Mouse (Mus musculus): ENCODE results near the gene Tdrd9. TPM values are rescaled to one million over a fixed set of nuclear protein-coding genes. Genes with fewer than 3 reads are reported as not detected.
A peak's percentile ranks its signal among the peaks of the same experiment; 100 is the strongest.

Gene Tdrd9
- polyA plus RNA-seq, 1 experiment from 2014 or later = 0.18 TPM

GRCm38 (mm10) chr12:111986756-111987155, 15.4 kb downstream of the Tdrd9 start:
- DNase-seq (no peak), ATAC-seq (ENCODE audit: insufficient read depth) (no peak)
- H3K4me2 ChIP-seq = no peak overlapping the region
- H3K27ac ChIP-seq (ENCODE audit: low read depth) = no peak overlapping the region
- H3K4me3 ChIP-seq (ENCODE audit: low read depth, low read length) = no peak overlapping the region
- H3K9me3 ChIP-seq (ENCODE audit: low read depth, low read length) = no peaks in the 10 kb centered on the region
- H3K4me1 ChIP-seq (ENCODE audit: insufficient read depth) = no peaks in the 10 kb centered on the region
- 34% methylated on average over 9 of the region's 9 CpGs for WGBS
- no peak overlapping the region for H3K9ac ChIP-seq
- no peaks in the 10 kb centered on the region for H3K27me3 ChIP-seq (ENCODE audit: insufficient read depth, low read length)
- H3K36me3 ChIP-seq (ENCODE audit: insufficient read depth) = no peaks in the 10 kb centered on the region
- TF ChIP-seq CTCF (IDR thresholded peaks at IDR 0.05; ENCODE audit: low read depth) = no peak

GRCm38 (mm10) chr12:111992626-111993025, 21.3 kb downstream of the Tdrd9 start:
- no peak overlapping the region for H3K4me3 ChIP-seq (ENCODE audit: low read depth, low read length)
- H3K4me2 ChIP-seq = no peak overlapping the region
- WGBS = 84% methylated on average over 5 of the region's 5 CpGs
- DNase-seq = no peak
- H3K36me3 ChIP-seq (ENCODE audit: insufficient read depth) = no peaks in the 10 kb centered on the region
- H3K27ac ChIP-seq (ENCODE audit: low read depth) = no peak overlapping the region
- no peaks in the 10 kb centered on the region for H3K27me3 ChIP-seq (ENCODE audit: insufficient read depth, low read length)
- no peaks in the 10 kb centered on the region for H3K4me1 ChIP-seq (ENCODE audit: insufficient read depth)
- ATAC-seq (ENCODE audit: insufficient read depth) = no peak
- H3K9me3 ChIP-seq (ENCODE audit: low read depth, low read length) = no peaks in the 10 kb centered on the region
- TF ChIP-seq CTCF (IDR thresholded peaks at IDR 0.05; ENCODE audit: low read depth) = no peak
- no peak overlapping the region for H3K9ac ChIP-seq

GRCm38 (mm10) chr12:111995161-111995560, 23.8 kb downstream of the Tdrd9 start:
- Histone ChIP-seq H3K4me2 (no peak overlapping the region), H3K9ac (no peak overlapping the region), H3K27me3 (ENCODE audit: insufficient read depth, low read length) (no peaks in the 10 kb centered on the region), H3K9me3 (ENCODE audit: low read depth, low read length) (no peaks in the 10 kb centered on the region), H3K4me1 (ENCODE audit: insufficient read depth) (no peaks in the 10 kb centered on the region), H3K36me3 (ENCODE audit: insufficient read depth) (no peaks in the 10 kb centered on the region), H3K27ac (ENCODE audit: low read depth) (no peak overlapping the region), H3K4me3 (ENCODE audit: low read depth, low read length) (no peak overlapping the region)
- ATAC-seq (ENCODE audit: insufficient read depth) (no peak), DNase-seq (no peak)
- TF ChIP-seq CTCF (IDR thresholded peaks at IDR 0.05; ENCODE audit: low read depth) = no peak
- 86% methylated on average over 2 of the region's 2 CpGs for WGBS

- no peak overlapping the region for H3K9ac ChIP-seq
- no peaks in the 10 kb centered on the region for H3K4me1 ChIP-seq (ENCODE audit: insufficient read depth)
- no peak for TF ChIP-seq CTCF (IDR thresholded peaks at IDR 0.05; ENCODE audit: low read depth)
- no peaks in the 10 kb centered on the region for H3K9me3 ChIP-seq (ENCODE audit: low read depth, low read length)
- no peaks in the 10 kb centered on the region for H3K27me3 ChIP-seq (ENCODE audit: insufficient read depth, low read length)
- no peaks in the 10 kb centered on the region for H3K36me3 ChIP-seq (ENCODE audit: insufficient read depth)
- H3K27ac ChIP-seq (ENCODE audit: low read depth) = no peak overlapping the region
- H3K4me2 ChIP-seq = no peak overlapping the region
- WGBS = 87% methylated on average over 7 of the region's 7 CpGs
- DNase-seq (no peak), ATAC-seq (ENCODE audit: insufficient read depth) (no peak)
- no peak overlapping the region for H3K4me3 ChIP-seq (ENCODE audit: low read depth, low read length)
Observed at GRCm38 (mm10) chr12:111999735-112000134, 28.4 kb downstream of the Tdrd9 start.

- Histone ChIP-seq H3K36me3 (ENCODE audit: insufficient read depth) (no peaks in the 10 kb centered on the region), H3K9ac (no peak overlapping the region), H3K4me3 (ENCODE audit: low read depth, low read length) (no peak overlapping the region), H3K4me2 (no peak overlapping the region), H3K9me3 (ENCODE audit: low read depth, low read length) (no peaks in the 10 kb centered on the region), H3K27ac (ENCODE audit: low read depth) (no peak overlapping the region), H3K27me3 (ENCODE audit: insufficient read depth, low read length) (no peaks in the 10 kb centered on the region), H3K4me1 (ENCODE audit: insufficient read depth) (no peaks in the 10 kb centered on the region)
- peak; percentile 90 for DNase-seq
- 18% methylated on average over 8 of the region's 8 CpGs for WGBS
- ATAC-seq (ENCODE audit: insufficient read depth) = peak; percentile 44
- TF ChIP-seq CTCF (IDR thresholded peaks at IDR 0.05; ENCODE audit: low read depth) = peak; percentile 82
Observed at GRCm38 (mm10) chr12:112001223-112001622, 29.9 kb downstream of the Tdrd9 start.

GRCm38 (mm10) chr12:112012511-112013270, 41.3 kb downstream of the Tdrd9 start:
- peak overlapping the region; percentile 38 for H3K4me2 ChIP-seq
- ATAC-seq (ENCODE audit: insufficient read depth) (peak; percentile 69; the same call in 1 of the 2 replicates), DNase-seq (peak; percentile 19)
- H3K9me3 ChIP-seq (ENCODE audit: low read depth, low read length) = no peaks in the 10 kb centered on the region
- no peak overlapping the region for H3K27ac ChIP-seq (ENCODE audit: low read depth)
- 45% methylated on average over 12 of the region's 12 CpGs for WGBS
- H3K36me3 ChIP-seq (ENCODE audit: insufficient read depth) = no peaks in the 10 kb centered on the region
- no peak overlapping the region for H3K9ac ChIP-seq
- no peaks in the 10 kb centered on the region for H3K27me3 ChIP-seq (ENCODE audit: insufficient read depth, low read length)
- no peak for TF ChIP-seq CTCF (IDR thresholded peaks at IDR 0.05; ENCODE audit: low read depth)
- H3K4me3 ChIP-seq (ENCODE audit: low read depth, low read length) = no peak overlapping the region
- no peaks in the 10 kb centered on the region for H3K4me1 ChIP-seq (ENCODE audit: insufficient read depth)

GRCm38 (mm10) chr12:112013271-112013801, 42.0 kb downstream of the Tdrd9 start:
- Histone ChIP-seq H3K36me3 (ENCODE audit: insufficient read depth) (no peaks in the 10 kb centered on the region), H3K9me3 (ENCODE audit: low read depth, low read length) (no peaks in the 10 kb centered on the region), H3K4me1 (ENCODE audit: insufficient read depth) (no peaks in the 10 kb centered on the region), H3K27ac (ENCODE audit: low read depth) (no peak overlapping the region), H3K27me3 (ENCODE audit: insufficient read depth, low read length) (no peaks in the 10 kb centered on the region), H3K4me2 (peak overlapping the region; percentile 38), H3K9ac (no peak overlapping the region), H3K4me3 (ENCODE audit: low read depth, low read length) (no peak overlapping the region)
- DNase-seq = no peak
- no peak; the same call in 1 of the 2 replicates for ATAC-seq (ENCODE audit: insufficient read depth)
- 43% methylated on average over 14 of the region's 14 CpGs for WGBS
- TF ChIP-seq CTCF (IDR thresholded peaks at IDR 0.05; ENCODE audit: low read depth) = no peak
